Mouse (Mus musculus): ENCODE measurements around the gene Stxbp4.

GRCm38 (mm10) chr11:90627751-90628150, 10.1 kb downstream of the Stxbp4 start:
- TF ChIP-seq POLR2A (IDR thresholded peaks at IDR 0.05; ENCODE audit: low read depth, low read length) (no peak), CTCF (IDR thresholded peaks at IDR 0.05; ENCODE audit: extremely low read depth, insufficient read length, insufficient replicate concordance, low read depth, low read length) (no peak)

All from small intestine, adult 2 months (tissue).